Mouse (Mus musculus): ENCODE measurements around the gene Adcy6.

DNA sequence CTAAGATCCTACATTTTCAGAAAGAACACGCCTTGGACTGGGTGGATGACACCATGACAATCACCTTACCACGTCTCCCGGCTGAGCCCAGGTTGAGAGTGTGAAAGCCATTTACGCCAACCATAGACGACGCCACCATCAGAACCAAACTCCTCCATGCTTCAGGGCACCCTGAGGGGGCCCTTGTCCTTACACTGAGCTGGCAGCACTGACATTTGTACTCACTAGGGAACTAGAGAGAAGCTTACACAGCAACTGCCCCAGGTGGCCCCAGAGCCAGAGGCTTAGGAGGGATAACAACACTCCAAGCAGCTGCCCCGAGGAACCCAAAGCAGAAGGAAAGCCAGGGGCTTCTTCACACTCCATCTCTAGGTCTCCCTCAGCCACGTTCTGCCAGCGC lies 3.1 kb downstream of the Adcy6 start:
- TF ChIP-seq CTCF (IDR thresholded peaks at IDR 0.05; ENCODE audit: low read depth) (no peak), EP300 (optimal IDR thresholded peaks at IDR 0.05) (no peak)
